Mouse (Mus musculus) A20 (cell line): ENCODE data around the gene Olfr828.
A peak's percentile ranks its signal among the peaks of the same experiment; 100 is the strongest.

Source experiments
- DNase-seq: peaks from one replicate; pipeline ENCODE4 v3.0.0-alpha.2; 2011; ENCODE audit warnings: low read depth, low spot score

Gene Olfr828

DNA sequence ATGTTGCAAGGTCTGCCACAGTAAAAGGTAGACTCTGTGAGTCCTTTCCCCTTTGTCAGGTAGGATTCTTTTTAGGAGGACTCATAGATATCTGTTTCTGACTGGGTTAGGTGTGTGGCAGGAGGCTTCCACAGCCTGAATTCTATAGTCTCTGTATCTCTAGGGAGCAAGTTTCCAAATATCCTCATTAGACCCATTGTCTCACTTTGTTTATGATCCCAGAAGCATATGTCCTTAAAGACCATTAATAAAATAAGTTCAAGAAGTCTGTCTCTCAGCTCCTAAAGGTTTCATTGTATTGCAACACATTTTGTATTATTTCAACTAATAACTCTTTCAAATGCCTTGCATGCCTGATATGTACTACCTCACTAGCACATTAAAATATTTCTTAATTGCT lies at the start of gene Olfr828:
Gene Olfr828 (minus strand): TSS at position 101 of the 400 bp plus-strand sequence.
- DNase-seq, result no peak

DNA sequence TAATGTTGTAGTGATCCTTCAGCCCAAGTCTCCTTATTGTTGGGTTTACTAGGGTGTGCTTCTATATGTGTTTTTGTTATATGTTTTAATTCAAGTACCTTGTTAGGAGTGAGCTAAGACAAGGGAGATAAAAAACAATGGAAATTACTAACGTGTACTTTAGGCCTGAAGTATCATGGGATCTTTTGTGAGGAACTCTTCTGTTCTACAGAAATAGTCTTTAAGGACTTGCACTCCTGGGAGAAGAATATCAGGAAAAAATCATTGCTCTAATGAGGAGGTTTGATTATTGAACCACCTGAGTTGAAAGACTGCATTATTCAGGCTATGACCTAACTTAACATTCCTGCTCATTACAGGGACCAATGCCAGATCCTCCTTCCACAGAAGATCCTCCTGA lies 35.3 kb upstream of the Olfr828 start, which contains the start of gene Olfr829:
Gene Olfr829 (plus strand): TSS at position 301 of the 400 bp plus-strand sequence.
- DNase-seq, result no peak

DNA sequence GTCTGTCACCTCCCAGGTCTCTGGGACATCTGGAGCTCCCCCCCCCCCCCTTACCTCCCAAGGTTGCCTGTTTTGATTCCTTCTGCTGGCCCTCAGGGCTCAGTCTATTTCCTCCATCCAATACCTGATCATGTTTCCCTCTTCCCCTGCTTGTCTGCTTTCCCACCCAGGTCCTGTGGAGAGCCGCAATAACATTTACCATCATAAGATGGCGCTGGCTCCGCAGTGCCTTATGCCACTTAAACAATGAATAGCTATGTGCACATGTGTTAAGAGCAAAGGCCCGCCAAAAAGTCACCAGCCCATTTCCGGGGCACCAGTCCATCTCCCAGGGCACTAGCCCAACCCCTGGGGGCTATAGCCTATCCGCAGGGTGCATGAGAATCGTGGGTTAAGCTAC lies 34.0 kb downstream of the Olfr828 start:
- DNase-seq, result peak; percentile 2

DNA sequence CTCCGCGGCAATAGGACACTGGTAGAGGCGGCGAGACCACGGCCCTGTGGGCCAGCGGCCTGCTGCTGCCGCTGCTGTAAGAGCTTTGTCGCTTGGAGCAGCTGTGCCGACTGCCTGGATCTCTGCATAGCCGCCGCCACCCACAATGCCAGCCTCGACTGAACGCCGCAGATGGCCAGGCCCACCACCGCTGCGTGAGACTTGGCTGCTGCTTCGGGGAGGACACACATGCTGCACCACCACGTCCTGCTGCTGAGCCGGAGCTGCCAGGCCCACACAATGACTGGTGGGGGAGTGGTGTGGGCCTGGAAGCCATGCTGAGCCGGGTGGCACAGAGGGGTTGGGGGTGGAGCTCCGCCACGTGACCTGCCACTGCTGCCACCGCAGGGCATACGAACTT lies 39.9 kb downstream of the Olfr828 start:
- DNase-seq, result no peak

DNA sequence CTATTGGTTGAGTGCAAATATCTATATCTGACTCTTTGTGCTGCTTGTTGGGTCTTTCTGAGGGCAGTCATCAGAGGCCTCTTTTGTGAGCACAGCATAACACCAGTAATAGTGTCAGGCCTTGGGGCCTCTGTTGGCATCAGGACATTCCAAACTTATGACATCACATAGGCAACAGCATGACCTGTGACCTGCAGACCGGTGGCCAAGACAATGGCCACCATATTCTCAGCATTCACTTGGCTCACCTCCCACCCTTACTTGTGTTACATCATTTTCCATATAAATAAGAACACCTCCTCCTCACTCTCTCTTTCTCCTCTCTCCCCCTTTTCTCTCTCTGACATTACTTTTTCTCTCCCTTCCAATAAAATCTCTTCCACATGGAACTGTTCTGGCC lies 40.3 kb downstream of the Olfr828 start:
- DNase-seq, result no peak
